Mouse (Mus musculus): ENCODE results near the gene Mlana.

Gene Mlana

DNA sequence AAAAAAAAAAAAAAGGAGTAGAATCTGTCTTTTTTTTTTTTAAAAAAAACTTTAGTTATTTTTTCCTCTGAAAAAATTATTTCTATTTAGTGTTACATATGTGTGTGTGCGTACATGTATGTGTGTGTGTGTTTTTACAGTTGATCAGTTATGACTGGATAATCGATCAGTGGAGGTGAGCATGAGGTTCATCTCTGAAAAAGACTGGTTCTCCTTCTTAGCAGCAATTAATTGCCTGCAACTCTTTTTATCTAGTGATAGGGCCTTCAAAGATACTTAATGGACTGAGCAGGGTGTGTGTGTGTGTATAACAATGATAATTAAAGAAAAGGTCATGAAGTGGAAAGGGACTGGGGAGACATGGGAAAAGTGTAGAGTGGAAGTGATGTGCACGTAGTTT is 53.4 kb downstream of the Mlana start:
- DNase-seq (ENCODE audit: low read depth, low spot score), result no peak

DNA sequence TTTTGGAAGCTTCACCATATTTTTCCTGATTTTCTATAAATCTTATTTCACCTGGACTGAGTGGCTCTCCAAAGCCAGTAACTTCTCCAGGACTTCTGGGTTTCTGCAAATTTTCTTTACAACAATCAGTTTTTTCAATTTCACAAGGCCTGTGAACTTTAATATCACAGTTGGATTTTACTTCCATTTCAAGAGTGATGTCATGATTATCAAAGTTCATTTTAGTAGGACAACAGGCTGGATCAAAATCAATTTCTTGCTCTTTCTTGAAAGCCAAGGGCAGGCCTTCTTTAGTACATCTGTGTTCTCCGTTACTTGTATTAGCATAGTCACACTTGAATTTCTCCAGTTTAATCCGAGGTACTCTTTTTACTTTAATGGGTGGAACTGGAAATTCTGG is 56.3 kb downstream of the Mlana start:
- DNase-seq (ENCODE audit: low read depth, low spot score), result no peak
